Mouse (Mus musculus): ENCODE measurements around the gene Zfand3.

DNA sequence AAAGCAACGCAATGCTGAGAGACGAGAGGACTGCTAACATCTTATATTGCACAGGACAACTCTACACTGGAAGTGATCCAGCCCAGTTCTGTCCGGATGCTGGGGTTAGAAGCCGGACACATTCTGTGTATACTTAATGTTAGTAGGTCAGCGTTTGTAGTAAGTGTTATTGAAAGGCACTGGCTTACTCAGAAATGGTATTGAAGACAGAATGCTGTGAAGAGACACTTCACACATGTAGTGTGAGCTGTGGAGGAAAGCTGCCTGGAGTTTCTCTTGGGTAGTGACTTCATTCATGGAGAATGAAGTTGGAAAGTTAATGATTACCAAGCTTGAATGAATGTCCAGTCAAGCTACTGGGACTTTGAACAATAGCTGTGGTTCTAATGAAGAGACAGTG, 132.2 kb downstream of the Zfand3 start:
- no peak for TF ChIP-seq EP300 (IDR thresholded peaks at IDR 0.05; ENCODE audit: low read depth)
- TF ChIP-seq CTCF (IDR thresholded peaks at IDR 0.05; ENCODE audit: low read depth) = no peak

All from liver, embryonic 14.5 days (tissue).